Mouse (Mus musculus): ENCODE measurements at regions not wholly inside any gene's neighbourhood (a gene's known extent, or its start where the extent isn't known, plus 50 kb on each side); places are given as distances from the start of the nearest gene placed in this dataset.
"Not testable (repeated sequence)": the region's sequence is repeated elsewhere in the genome, so short reads cannot be mapped to it uniquely, and the experiment has no call there.

DNA sequence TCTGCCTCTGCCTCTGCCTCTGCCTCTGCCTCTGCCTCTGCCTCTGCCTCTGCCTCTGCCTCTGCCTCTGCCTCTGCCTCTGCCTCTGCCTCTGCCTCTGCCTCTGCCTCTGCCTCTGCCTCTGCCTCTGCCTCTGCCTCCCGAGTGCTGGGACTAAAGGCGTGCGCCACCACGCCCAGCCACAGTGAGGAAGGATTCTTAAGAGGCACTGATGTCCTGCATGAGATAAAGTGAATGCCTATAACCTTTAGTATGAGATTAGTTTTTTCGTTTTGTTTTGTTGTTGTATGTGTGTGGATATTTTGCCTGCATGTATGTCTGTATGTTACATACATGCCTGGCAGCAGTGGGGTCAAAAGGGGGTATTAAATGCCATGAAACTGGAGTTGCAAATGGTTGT is 63.2 kb downstream of the Hlx start:
- not testable (repeated sequence) for ATAC-seq (ENCODE audit: extremely low read depth, insufficient number of reproducible peaks, low FRiP score, poor library complexity, severe bottlenecking)

DNA sequence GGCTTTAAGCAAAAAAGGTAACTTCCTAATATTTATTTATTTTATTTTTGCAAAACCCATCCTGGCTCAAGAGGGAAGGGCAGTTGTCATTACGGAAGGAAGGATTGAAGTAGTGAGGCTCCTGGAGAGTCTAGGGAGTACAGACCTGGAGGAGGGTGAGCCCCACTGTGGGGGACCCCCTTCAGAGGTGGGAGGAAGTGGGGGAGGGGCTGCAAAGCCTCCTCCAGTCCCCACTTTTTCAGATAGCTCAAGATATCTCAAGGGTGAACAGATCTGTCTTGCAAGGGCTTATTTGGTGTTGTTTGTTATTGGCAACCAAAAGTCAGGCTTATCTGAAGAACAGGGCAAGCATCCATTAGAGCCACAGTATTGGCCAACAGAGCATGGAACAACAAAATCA is 64.0 kb downstream of the Hlx start:
- no peak for ATAC-seq (ENCODE audit: extremely low read depth, insufficient number of reproducible peaks, low FRiP score, poor library complexity, severe bottlenecking)

DNA sequence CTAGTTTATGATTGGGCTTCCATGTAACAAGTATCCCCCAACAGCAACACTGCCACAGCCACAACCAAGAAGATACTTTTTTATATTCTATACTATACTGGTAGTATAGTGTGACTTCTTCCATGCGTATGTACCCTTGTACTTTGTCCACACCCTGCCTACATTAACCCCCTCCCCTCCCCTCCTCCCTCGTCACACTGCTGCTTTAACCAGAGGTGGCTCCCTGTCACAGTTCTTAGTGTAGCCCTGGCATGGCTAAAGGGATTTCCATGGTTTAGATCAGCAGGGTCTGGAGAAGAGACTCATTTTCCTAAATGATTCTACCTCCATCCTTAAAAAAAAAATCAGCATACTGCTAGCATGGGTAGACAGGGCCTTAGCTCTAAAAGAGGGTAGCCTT is 64.4 kb downstream of the Hlx start:
- no peak for ATAC-seq (ENCODE audit: extremely low read depth, insufficient number of reproducible peaks, low FRiP score, poor library complexity, severe bottlenecking)

DNA sequence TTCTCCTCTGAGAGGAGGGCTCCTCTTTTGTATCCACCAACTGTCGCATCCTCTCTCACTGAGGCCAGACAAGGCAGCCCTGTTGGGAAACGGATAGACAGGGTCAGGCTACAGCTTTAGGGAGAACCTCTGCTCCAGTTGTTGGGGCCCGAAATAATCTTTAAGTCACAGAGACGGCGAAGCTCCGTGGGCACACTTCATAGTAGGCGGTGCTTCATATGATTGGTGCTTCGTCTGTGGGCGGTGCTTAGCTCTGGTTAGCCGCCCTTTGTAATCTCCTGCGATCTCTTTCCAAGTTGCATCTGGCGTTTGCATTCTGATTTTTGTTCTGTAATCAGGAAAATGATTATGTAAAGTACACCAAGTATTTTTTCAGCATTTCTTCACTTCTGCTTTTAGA is 67.2 kb downstream of the Hlx start:
- no peak for ATAC-seq (ENCODE audit: extremely low read depth, insufficient number of reproducible peaks, low FRiP score, poor library complexity, severe bottlenecking)

DNA sequence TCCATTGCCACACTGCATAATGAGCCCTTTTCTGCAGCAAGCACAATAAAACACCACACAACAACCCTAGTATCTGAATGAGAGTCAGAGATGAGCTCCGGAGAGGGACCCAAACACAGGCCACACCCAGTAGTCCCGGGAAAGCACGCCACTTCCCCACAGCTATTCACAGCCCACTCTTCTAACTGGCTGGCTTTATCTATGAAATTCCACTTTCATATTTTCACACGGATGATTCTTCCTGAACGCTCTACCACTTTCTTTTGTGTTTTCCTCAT is 68.4 kb downstream of the Hlx start:
- ATAC-seq (ENCODE audit: extremely low read depth, insufficient number of reproducible peaks, low FRiP score, poor library complexity, severe bottlenecking) = no peak

DNA sequence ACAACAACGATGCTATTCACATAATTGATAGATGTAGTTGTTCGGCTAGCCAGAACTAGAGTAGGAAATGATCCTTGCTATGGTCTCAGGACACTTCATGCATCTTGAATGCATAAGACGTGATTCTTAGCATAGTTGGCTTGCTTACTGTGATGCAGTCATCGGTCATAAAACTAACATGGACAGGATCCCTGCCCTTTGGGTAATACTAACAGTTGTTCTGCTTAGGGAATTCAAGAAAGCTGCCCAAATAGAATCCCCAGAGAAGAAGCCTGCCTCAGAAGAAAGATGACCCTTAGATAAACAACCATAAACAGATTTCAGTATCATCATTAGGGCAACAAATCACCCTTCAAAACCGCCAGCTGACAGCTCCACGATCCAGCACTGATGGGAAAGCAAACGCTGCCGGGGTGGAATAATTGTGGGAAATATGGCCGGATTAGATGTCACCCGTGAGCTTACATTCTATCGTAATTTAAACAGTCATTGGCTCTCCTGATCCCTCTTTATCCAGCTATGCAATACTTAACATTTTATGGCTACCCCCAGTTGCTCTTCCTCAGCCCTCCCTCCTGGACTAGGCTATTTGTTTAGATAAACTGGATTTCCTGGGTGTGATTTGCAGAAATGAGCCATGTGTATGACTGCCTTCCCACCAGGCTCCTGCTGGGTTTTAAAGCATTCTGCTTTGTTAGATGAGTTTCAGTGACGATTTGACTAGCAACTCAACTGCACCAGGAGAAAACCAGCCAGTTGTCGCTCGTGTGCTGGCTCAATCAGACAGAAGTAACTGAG is 68.9 kb downstream of the Hlx start:
- ATAC-seq (ENCODE audit: extremely low read depth, insufficient number of reproducible peaks, low FRiP score, poor library complexity, severe bottlenecking) = no peak

DNA sequence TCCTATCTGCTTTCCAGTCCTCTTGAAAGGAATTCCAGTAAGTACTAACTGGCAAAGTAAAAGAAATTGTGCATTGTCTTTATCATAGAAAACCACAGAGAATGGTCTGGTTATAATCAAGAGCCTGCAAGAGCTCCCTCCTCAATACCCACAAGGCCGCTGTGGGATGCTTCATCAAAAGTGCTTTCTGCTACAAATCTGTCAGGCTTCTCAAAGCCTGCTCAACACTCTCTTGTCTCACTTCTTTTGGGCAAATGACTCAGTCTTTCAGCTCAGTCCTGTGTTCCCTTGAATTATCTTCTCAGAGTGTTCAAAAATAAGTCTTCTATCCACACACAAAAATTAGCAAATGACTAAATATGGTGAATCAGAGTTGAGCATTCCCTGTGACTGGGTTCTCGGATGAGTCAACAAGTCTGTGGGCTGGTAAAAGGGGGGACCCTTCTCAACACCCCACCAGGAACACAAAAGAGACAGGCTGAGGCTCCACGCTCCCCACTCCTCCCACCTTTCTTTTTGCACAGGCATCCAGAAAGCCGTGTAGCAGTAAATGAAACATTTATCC is 81.8 kb downstream of the Hlx start:
- no peak for ATAC-seq (ENCODE audit: extremely low read depth, insufficient number of reproducible peaks, low FRiP score, poor library complexity, severe bottlenecking)

DNA sequence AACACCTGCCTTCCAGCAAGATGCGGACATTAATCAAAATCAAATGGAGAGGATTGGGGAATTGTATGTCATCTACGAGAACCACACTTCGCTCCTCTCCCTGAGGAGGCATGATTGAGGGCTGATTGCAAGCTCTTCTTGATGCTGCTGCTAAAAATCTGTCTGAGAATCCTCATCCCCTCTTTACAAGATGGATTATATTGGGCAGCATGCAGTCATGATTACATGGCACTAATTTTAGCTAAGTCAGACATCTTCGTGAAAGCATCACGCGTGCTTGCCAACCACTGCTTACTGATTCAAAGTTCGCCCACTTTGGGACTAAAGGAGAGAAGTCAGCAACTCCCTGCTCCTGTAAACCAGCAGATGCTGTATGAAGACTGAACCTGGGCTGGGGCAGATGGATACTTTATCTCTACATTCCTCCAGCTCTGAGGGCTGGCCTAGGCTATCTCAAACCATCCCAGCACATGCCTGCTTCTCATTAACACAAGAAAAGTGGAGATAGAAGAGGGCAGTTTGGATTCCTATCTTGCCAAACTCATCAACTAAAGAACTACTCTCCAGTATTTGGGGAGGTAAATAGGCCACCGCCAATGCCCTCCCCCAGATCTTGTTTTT is 84.4 kb downstream of the Hlx start:
- no peak for ATAC-seq (ENCODE audit: extremely low read depth, insufficient number of reproducible peaks, low FRiP score, poor library complexity, severe bottlenecking)

DNA sequence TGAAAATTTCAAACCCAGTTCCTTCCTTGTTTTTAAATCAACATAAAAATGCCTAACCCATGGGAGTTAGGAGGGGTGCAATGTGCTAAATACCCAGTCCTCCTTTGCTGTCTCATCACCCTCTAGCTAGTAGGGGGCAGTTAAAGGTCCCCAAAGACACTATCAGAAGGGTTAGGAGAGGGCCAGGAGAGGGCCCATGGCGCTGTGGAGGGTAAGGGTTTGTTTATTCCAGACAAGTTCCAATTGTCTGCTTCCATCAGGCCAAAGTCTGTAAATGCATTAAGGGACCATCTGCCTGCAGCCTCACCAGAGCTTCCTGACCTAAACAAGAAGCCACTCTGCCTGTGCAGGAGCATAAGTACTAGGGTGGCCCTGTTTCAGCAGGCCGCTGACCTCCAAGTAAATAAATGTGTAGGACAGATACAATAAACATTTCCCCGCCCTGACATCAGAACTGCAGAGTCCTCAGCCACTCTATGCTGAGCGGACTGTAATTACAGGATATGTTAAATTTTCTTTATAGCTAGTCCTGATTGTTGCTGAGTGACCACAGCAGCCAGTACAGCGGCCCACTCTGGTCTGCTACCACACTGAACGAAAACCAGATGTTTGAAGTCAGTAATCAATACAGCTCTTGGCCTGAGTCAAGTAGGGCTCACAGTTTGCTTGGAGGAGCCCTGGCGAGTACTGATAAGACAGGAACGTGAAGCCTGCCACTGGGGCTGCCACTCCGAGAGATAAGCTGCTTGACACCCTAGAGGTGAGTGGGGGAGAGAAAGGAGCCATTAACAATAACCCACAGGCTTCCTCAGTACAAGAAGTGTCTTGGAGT is 87.4 kb downstream of the Hlx start:
- ATAC-seq (ENCODE audit: extremely low read depth, insufficient number of reproducible peaks, low FRiP score, poor library complexity, severe bottlenecking) = no peak

DNA sequence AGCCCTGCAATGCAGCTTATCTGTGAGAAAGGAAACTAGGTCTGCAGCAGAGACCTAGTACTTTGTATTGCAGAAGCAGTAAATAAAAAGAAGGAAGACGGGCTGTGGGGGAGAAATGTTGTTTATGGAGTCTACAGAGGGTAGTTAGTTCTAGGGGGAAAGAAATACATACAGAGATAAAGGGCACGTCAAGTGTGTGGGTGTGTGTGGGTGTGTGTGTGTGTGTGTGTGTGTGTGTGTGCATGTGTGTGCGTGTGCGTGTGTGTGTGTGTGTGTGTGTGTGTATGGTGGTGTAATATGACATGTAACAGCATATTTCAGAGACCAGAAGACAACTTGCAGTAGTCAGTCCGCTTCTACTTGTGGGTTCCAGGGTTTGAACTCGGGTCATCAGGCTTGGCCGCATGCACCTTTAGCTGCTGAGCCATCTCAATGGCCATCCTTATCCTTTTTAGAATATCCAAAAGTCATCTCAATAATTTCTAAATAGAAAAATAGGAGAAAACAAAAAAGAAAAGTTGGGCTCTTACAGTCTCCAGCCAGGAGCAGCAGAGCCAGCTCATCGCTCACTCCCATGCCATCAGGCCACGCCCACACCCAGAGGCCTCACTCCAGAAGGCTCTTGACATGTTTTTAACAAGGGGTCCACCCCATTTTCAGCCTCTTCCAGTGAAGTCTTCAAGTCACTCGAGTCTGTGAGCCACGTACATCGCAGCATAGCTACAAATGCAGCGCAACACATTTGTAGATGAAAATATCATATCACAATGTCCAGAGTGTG is 101.5 kb downstream of the Hlx start:
- no peak for ATAC-seq (ENCODE audit: extremely low read depth, insufficient number of reproducible peaks, low FRiP score, poor library complexity, severe bottlenecking)

DNA sequence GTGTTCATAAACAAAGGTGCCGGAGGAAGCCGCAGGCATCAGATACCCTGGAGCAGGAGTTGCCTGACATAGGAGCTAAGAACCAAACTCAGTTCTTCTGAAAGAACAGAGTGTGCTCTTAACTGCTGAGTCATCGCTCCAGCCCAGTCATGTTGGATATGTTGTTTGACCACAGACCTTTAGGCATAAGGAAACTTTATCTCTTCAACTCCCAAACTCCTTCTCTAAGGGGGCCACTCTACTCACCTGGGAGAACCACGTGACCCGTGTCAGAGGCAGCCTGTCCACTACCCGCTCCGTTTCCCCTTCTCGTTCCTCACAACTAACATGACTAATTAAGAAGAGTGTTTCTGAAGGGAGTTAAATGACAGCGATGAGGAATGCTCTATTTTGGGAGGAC is 103.2 kb downstream of the Hlx start:
- no peak for ATAC-seq (ENCODE audit: extremely low read depth, insufficient number of reproducible peaks, low FRiP score, poor library complexity, severe bottlenecking)

DNA sequence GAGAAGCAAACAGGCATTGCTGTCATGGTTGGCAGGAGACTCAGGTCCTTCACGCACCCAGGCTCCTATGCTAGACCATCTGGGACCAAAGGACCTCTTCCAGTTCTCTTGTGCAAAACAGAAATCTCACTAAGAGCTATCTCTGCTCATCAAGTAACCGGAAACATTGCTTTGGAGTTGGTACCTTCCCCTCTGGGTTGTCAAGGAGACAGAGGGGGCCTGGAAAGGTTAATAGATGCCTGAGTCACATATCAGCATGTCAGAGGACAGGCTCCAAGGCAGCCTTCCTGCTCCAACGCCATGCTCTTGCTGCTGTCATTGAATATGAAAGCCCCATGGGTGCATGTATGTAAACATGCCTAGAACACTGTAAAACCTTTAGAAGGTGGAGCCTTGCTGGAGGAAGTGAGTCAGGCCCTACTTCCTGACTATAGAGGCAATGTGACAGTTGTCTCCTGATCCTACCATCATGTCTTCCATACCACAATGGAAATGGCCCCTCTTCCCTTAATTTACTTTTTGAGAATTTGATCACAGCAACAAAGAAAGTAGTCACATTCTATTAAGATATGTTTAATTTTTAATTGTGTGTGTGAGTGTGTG is 103.8 kb downstream of the Hlx start:
- 0 out of 2 replicates have a peak, but pooled peaks have one; percentile 44 for ATAC-seq (ENCODE audit: extremely low read depth, insufficient number of reproducible peaks, low FRiP score, poor library complexity, severe bottlenecking)

DNA sequence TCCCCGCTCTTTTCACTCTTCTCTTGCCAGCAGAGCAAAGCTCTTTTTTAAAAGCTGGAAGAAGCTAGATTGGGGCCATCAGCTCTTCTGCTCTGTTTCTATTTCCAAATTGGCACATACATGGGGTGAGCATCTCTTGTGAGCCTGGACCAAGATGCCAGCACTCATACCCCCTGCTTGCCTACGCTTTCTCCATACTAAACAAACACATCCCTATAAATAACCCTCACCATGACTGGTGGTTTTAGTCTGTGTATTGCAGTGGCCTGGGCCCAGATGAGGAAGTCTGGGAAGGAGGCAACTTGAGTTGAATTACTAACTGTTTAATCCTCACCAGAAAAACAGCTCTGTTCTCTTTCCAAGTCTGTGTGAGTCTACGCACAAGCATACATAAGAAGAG is 110.0 kb downstream of the Hlx start:
- ATAC-seq (ENCODE audit: extremely low read depth, insufficient number of reproducible peaks, low FRiP score, poor library complexity, severe bottlenecking) = no peak

DNA sequence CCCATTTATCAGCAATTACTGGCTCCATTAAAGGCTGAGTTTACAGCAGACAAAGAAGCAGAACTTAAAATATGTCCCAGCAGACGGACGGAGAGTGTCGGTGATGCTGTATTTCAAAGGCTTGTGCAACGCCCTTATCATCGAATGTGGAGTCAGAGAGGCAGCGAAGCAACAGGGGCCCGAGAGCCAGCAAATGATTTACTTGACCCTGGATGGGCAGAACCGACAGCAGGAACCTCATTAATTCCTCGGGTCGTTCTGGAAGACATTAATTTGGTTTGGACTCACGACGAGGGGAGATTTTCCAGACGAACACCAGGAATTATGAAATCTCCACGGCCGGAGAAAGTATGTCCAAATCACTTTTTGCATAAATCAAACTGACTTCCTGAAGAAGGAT is 110.5 kb downstream of the Hlx start:
- peak; percentile 61 for ATAC-seq (ENCODE audit: extremely low read depth, insufficient number of reproducible peaks, low FRiP score, poor library complexity, severe bottlenecking)

DNA sequence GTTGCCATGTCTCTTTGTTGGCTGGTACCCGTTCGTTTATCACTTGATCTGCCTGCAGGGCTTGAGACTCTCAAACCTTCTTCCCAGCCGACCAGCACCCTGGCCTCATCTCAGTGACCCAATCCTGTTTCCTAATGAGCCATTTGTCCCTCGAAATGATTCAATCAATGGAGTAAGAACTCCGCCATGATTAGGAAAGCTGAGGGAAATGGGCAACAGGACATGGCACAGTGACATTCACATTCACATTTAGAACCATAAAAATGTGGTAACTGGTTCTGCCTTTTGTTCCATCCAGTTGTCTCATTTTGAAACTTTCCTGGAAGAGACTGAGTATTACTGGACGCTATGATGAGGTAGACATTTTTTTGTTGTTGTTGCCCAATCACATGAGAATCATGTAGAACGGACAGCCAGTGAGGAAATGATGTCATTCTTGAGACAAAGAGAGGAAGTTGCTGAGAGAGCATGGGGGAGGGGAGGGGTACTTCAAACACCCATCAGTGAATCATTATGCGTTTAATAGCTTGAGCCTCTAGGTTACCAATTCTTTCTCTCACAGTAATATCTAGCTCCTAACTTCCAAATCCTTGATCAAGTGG is 114.5 kb downstream of the Hlx start:
- peak; percentile 94 for ATAC-seq (ENCODE audit: extremely low read depth, insufficient number of reproducible peaks, low FRiP score, poor library complexity, severe bottlenecking)

DNA sequence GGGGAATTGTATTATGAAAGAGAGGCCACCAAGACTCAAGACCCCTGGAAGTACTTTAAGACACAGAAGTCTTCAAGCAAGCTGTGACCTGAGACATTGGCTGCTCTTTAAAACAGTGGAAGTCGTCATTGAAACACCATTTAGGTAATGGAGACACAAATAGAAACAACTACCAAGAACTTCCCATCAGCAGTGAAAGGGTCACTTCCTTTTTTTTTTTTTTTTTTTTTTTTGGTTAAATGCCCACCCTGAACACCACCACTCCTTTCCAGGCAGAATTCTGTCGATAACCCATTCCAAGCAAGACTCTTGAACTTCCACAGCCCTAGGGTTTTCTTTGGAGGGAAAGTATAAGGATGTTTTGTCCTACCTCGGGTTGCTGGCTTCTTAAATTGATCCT is 116.4 kb downstream of the Hlx start:
- no peak for ATAC-seq (ENCODE audit: extremely low read depth, insufficient number of reproducible peaks, low FRiP score, poor library complexity, severe bottlenecking)

DNA sequence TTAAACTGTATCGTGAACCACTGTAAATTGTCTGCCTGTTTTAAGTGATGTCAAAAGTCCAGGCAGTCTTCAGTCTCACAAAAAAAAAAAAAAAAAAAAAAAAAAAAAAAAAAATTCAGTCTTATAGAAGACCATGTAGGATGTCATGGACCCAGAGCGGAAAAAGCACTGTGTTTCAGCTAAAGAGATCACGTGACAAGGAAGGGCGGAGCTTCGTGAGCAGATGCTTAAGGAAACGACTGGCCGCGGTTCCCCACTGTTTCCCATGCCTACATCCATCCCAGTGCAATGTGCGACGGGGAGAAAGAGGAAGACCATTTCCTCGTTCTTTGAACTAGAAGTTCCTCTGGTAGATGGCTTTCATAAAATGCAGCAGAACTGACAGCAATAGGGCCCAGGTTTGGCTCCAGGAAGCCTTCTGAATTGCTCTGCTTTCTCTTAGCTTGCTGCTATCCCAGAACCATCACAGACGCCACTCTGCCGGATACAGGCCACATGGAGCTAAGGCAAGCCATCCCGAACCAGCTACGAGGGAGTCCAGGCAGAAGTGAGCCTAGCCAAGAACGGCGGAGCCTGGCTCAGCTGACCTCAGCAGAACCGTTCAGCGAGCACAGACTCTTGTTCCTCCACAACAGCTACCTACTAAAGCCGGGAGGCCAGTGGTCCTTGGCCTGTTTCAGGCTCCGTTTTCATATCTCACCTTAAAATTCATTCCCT is 117.6 kb downstream of the Hlx start:
- ATAC-seq (ENCODE audit: extremely low read depth, insufficient number of reproducible peaks, low FRiP score, poor library complexity, severe bottlenecking) = no peak

DNA sequence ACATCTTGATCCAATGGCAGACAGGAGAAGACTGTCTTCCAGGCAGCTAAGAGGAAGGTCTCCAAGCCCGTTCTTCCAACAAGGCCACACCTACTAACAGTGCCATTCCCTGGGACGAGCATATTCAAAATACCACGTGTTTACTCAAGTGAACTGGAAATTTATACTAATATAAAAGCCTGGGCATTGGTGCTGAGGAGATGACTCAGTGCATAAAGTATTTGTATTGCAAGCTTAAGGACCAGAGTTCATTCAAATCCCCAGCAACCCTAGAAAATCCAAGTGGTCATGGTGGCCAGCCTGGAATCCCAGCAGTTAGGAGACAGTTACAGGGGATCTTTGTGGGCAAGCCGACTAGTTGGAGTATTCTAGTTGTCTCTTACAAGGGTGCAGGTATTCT is 119.5 kb downstream of the Hlx start:
- ATAC-seq (ENCODE audit: extremely low read depth, insufficient number of reproducible peaks, low FRiP score, poor library complexity, severe bottlenecking) = no peak
